Mouse (Mus musculus) thymus, adult 2 months (tissue): Measurements from ENCODE around the gene Syngr2. TPM values are rescaled to one million over a fixed set of nuclear protein-coding genes. Genes with fewer than 3 reads are reported as not detected.

Experiments
- DNase-seq: peaks from one replicate; pipeline ENCODE4 v3.0.0; 2021
- H3K27ac ChIP-seq: fragments of 200-500 bp; 2 replicates; pipeline ENCODE4 v1.5.1; 2012; ENCODE audit warnings: low read length, control low read depth; ENCODE audit not compliant: control insufficient read depth, insufficient read depth
- H3K27me3 ChIP-seq: fragments of 200-500 bp; 2 replicates; pipeline ENCODE4 v1.6.1; 2012; ENCODE audit warnings: mild to moderate bottlenecking, low read length, moderate library complexity, mixed read lengths; ENCODE audit not compliant: control insufficient read depth, insufficient read depth
- H3K36me3 ChIP-seq: fragments of 200-500 bp; 2 replicates; pipeline ENCODE4 v1.6.1; 2012; ENCODE audit warnings: mild to moderate bottlenecking, low read length, moderate library complexity; ENCODE audit not compliant: control insufficient read depth, insufficient read depth
- H3K4me1 ChIP-seq: fragments of 200-500 bp; replicated peaks from 2 replicates; pipeline ENCODE4 v1.6.1; 2012; ENCODE audit warnings: low read length; ENCODE audit not compliant: control insufficient read depth, insufficient read depth
- H3K4me3 ChIP-seq: fragments of 200-500 bp; 2 replicates; pipeline ENCODE4 v1.5.1; 2012; ENCODE audit warnings: mild to moderate bottlenecking, low read length, control low read depth, moderate library complexity; ENCODE audit not compliant: control insufficient read depth, insufficient read depth
- CTCF ChIP-seq: fragments of 200-500 bp; IDR thresholded peaks from 2 replicates; pipeline ENCODE4 v1.5.1; 2012; ENCODE audit warnings: mild to moderate bottlenecking, control low read depth, low read length, moderate library complexity, borderline replicate concordance; ENCODE audit not compliant: control insufficient read depth, poor library complexity, insufficient read depth; ENCODE audit errors: extremely low read depth
- POLR2A ChIP-seq: fragments of 200-500 bp; IDR thresholded peaks from 2 replicates; pipeline ENCODE4 v1.6.1; 2012; ENCODE audit warnings: mild to moderate bottlenecking, low read length, control low read depth, moderate library complexity; ENCODE audit not compliant: control insufficient read depth, poor library complexity, insufficient read depth; ENCODE audit errors: extremely low read depth
- WGBS: fragments of 180-500 bp; shearing (Covaris S2); methylation state at CpG from one replicate; pipeline ENCODE4 v1.1.7; 2018; 5-methylcytosine and 5-hydroxymethylcytosine counted together
- polyA plus RNA-seq: library from polyadenylated mRNA; depleted of rRNA; stranded (reverse); fragments of >200 nt; gene quantifications from 2 replicates; pipeline ENCODE4 v1.2.3, GENCODE M21; 2012

Syngr2 gene
- polyA plus RNA-seq, 1 experiment, result 322 TPM

GRCm38 (mm10) chr11:117825333-117826101 lies 16.0 kb downstream of the Syngr2 start, which contains the start of the genes Afmid and Tk1:
Gene Afmid (plus strand): TSS chr11:117825924.
Gene Tk1 (minus strand): TSS chr11:117826092.
- DNase-seq, result peak; percentile 67
- no peaks in the 10 kb centered on the region for H3K27me3 ChIP-seq
- H3K36me3 ChIP-seq, result peaks cover 6% of the 10 kb centered on the region; the same call in 1 of the 2 replicates
- WGBS, result under 1% methylated on average over 34 of the region's 34 CpGs
- peaks cover 53% of the 10 kb centered on the region for H3K4me1 ChIP-seq
- TF ChIP-seq CTCF, result no peak
- TF ChIP-seq POLR2A, result no peak
- peak within 1 kb of the TSS; percentile 90 for H3K27ac ChIP-seq
- peak within 1 kb of the TSS; percentile 54 for H3K4me3 ChIP-seq

- Histone ChIP-seq H3K4me1 (peaks cover 53% of the 10 kb centered on the region), H3K4me3 (peak overlapping the region; percentile 54), H3K36me3 (peaks cover 3% of the 10 kb centered on the region; the same call in 1 of the 2 replicates), H3K27me3 (no peaks in the 10 kb centered on the region), H3K27ac (peak overlapping the region; percentile 7; the same call in 1 of the 2 replicates)
- no peak for TF ChIP-seq CTCF
- TF ChIP-seq POLR2A, result no peak
- DNase-seq, result no peak
- 72% methylated on average over 5 of the region's 5 CpGs for WGBS
Measured at GRCm38 (mm10) chr11:117826164-117826563, 16.7 kb downstream of the Syngr2 start.

- peak; percentile 27 for DNase-seq
- no peaks in the 10 kb centered on the region for H3K36me3 ChIP-seq
- H3K4me3 ChIP-seq, result no peak overlapping the region
- TF ChIP-seq POLR2A (no peak), CTCF (no peak)
- 36% methylated on average over 8 of the region's 8 CpGs for WGBS
- H3K27ac ChIP-seq, result peak overlapping the region; percentile 90
- H3K4me1 ChIP-seq, result peaks cover 60% of the 10 kb centered on the region
- no peaks in the 10 kb centered on the region for H3K27me3 ChIP-seq
Measured at GRCm38 (mm10) chr11:117826916-117827315, 17.4 kb downstream of the Syngr2 start.

GRCm38 (mm10) chr11:117827386-117827785 lies 17.9 kb downstream of the Syngr2 start:
- H3K27me3 ChIP-seq, result no peaks in the 10 kb centered on the region
- no peak for TF ChIP-seq CTCF
- TF ChIP-seq POLR2A, result no peak
- no peak overlapping the region; the same call in 1 of the 2 replicates for H3K4me3 ChIP-seq
- H3K4me1 ChIP-seq, result peaks cover 60% of the 10 kb centered on the region
- WGBS, result 28% methylated on average over 3 of the region's 3 CpGs
- H3K36me3 ChIP-seq, result no peaks in the 10 kb centered on the region
- H3K27ac ChIP-seq, result peak overlapping the region; percentile 90
- peak; percentile 36 for DNase-seq

GRCm38 (mm10) chr11:117828149-117828887 lies 18.9 kb downstream of the Syngr2 start:
- Histone ChIP-seq H3K36me3 (no peaks in the 10 kb centered on the region), H3K4me3 (peak overlapping the region; percentile 8; the same call in 1 of the 2 replicates), H3K27ac (peak overlapping the region; percentile 90), H3K4me1 (peaks cover 64% of the 10 kb centered on the region), H3K27me3 (no peaks in the 10 kb centered on the region)
- whole genome bisulfite sequencing, result 19% methylated on average over 18 of the region's 18 CpGs
- peak; percentile 49 for DNase-seq
- no peak for TF ChIP-seq POLR2A
- no peak for TF ChIP-seq CTCF

GRCm38 (mm10) chr11:117828888-117829604 lies 19.6 kb downstream of the Syngr2 start:
- Histone ChIP-seq H3K36me3 (no peaks in the 10 kb centered on the region), H3K4me1 (peaks cover 62% of the 10 kb centered on the region), H3K4me3 (no peak overlapping the region), H3K27me3 (no peaks in the 10 kb centered on the region), H3K27ac (peak overlapping the region; percentile 90)
- no peak for DNase-seq
- WGBS, result 80% methylated on average over 9 of the region's 9 CpGs
- TF ChIP-seq CTCF, result no peak
- TF ChIP-seq POLR2A, result no peak
